Mouse (Mus musculus) liver, adult 2 months (tissue): ENCODE data around the gene Hist1h1c. TPM values are rescaled to one million over a fixed set of nuclear protein-coding genes. Genes with fewer than 3 reads are reported as not detected.
"Not testable (repeated sequence)": the region's sequence is repeated elsewhere in the genome, so short reads cannot be mapped to it uniquely, and the experiment has no call there.

Experiments
- DNase-seq: peaks from one replicate; pipeline ENCODE4 v3.0.0-alpha.2; 2011; ENCODE audit warnings: low read depth, low spot score; ENCODE audit errors: extremely low read depth
- H3K27ac ChIP-seq: fragments of 200-500 bp; replicated peaks from 2 replicates; pipeline ENCODE4 v1.5.1; 2012; ENCODE audit warnings: low read depth, mild to moderate bottlenecking, control low read depth, inconsistent platforms, low read length; ENCODE audit not compliant: insufficient read depth
- H3K27me3 ChIP-seq: fragments of 200-500 bp; 2 replicates; pipeline ENCODE4 v1.6.1; 2012; ENCODE audit warnings: mild to moderate bottlenecking, moderate library complexity, low read length, inconsistent platforms; ENCODE audit not compliant: control insufficient read depth, insufficient read depth
- H3K36me3 ChIP-seq: fragments of 200-500 bp; 2 replicates; pipeline ENCODE4 v1.6.1; 2012; ENCODE audit warnings: low read length, inconsistent platforms; ENCODE audit not compliant: control insufficient read depth, insufficient read depth
- H3K4me1 ChIP-seq: fragments of 200-500 bp; 2 replicates; pipeline ENCODE4 v1.6.1; 2011; ENCODE audit warnings: low read length; ENCODE audit not compliant: control insufficient read depth, insufficient read depth
- H3K4me3 ChIP-seq: fragments of 200-500 bp; 2 replicates; pipeline ENCODE4 v1.5.1; 2011; ENCODE audit warnings: low read depth, mild to moderate bottlenecking, control low read depth, low read length, moderate library complexity; ENCODE audit not compliant: insufficient read depth
- H3K79me2 ChIP-seq: fragments of 200-500 bp; 2 replicates; pipeline ENCODE4 v1.6.1; 2012; ENCODE audit warnings: inconsistent platforms, mild to moderate bottlenecking, low read length, moderate library complexity; ENCODE audit not compliant: control insufficient read depth, insufficient read depth
- H3K9ac ChIP-seq: fragments of 200-500 bp; 2 replicates; pipeline ENCODE4 v1.6.1; 2012; ENCODE audit warnings: low read depth, mild to moderate bottlenecking, control low read depth, inconsistent platforms, low read length
- CTCF ChIP-seq: fragments of 200-500 bp; IDR thresholded peaks from 2 replicates; pipeline ENCODE4 v1.5.1; 2011; ENCODE audit warnings: low read depth, low read length, control low read depth
- POLR2A ChIP-seq: fragments of 200-500 bp; IDR thresholded peaks from 2 replicates; pipeline ENCODE4 v1.6.1; 2011; ENCODE audit warnings: low read length, control low read depth; ENCODE audit not compliant: insufficient read depth; ENCODE audit errors: extremely low read depth
- WGBS: fragments of 180-500 bp; shearing (Covaris S2); methylation state at CpG from one replicate; pipeline ENCODE4 v1.1.7; 2018; 5-methylcytosine and 5-hydroxymethylcytosine counted together
- polyA plus RNA-seq: library from polyadenylated mRNA; depleted of rRNA; stranded (reverse); fragments of >200 nt; gene quantifications from 2 replicates; pipeline ENCODE4 v1.2.3, GENCODE M21; 2012; rRNA removed
- total RNA-seq: library from RNA; depleted of rRNA; stranded (reverse); fragments of >200 nt; gene quantifications from 2 replicates; pipeline ENCODE4 v1.2.3, GENCODE M21; 2014; rRNA removed

Hist1h1c gene
- total and polyA plus RNA-seq, 2 experiments = 20.9 to 68.1 TPM

DNA sequence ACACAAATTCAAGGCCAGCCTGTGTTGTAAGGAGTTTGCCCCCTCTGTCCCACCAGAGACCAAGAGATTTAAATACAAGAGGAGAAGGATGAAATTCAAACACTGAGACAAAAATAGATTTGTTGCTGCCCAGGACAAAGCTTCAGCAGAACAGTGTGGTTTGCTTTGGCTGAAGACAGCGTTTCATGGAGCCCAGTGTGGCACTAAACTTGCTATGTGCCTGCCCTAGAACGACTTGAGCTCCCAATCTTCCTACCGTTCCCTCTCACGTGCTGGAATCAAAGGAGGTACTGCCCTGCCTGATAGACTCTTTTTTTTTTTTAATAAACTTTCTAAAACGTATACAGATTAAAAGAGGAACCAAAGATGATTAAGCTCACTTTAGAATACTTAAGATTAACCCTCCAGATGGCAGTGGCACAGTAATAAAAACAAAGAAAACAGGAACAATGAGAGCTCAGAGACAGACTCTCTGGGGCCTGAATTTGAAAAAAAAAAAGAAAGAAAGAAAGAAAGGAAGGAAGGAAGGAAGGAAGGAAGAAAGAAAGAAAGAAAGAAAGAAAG, 30.3 kb downstream of the Hist1h1c start:
- Histone ChIP-seq H3K79me2 (no peaks in the 10 kb centered on the region), H3K9ac (no peak overlapping the region), H3K27me3 (no peaks in the 10 kb centered on the region), H3K4me1 (peaks cover 7% of the 10 kb centered on the region; the same call in 1 of the 2 replicates), H3K4me3 (no peak overlapping the region), H3K27ac (no peak overlapping the region), H3K36me3 (no peaks in the 10 kb centered on the region)
- 69% methylated on average over 5 of the region's 5 CpGs for WGBS
- TF ChIP-seq CTCF = no peak
- TF ChIP-seq POLR2A = no peak
- no peak for DNase-seq

- H3K4me1 ChIP-seq, H3K27me3 ChIP-seq, DNase-seq, H3K27ac ChIP-seq, H3K4me3 ChIP-seq, H3K79me2 ChIP-seq, H3K36me3 ChIP-seq, H3K9ac ChIP-seq: not testable (repeated sequence)
- 95% methylated on average over 2 of the region's 2 CpGs for WGBS
Measured at GRCm38 (mm10) chr13:23769613-23770012, 31.0 kb downstream of the Hist1h1c start, which contains the start of gene Trim38. Gene Trim38, plus strand, starts transcription at chr13:23769913.

DNA sequence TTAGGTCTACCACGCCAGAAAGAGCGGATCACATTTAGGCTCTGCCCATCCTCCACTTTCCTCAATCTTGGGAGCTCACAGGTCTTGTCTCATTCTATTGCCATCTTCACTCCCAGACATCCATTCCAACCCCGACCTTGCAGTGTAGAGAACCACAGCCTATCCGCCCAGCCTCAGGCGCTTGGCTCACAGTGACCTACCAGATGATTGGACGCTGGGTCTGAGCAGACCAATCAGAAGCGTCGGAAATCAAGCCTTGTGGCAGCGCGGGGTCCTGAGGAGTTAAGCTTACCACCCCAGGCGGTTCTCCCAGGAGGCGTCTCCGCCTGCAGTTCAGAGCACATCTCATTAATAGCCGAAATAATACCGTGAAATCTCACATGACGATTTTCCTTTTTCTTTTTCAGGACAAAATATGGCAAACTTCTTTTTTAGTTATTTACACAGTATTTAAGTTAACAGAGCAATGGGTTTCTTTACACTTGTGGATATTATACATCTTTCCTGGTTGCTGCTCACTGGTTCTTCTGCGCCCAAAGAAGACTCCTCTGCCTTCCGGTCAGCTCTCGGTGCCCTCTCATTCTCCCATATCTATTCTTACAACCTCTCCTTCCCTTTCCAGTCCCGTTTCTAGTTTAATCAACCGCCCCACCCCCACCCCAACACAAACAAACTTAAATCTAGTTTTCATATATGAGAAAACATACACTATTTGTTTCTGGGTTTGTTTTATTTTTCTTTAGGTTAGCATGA, 34.1 kb downstream of the Hist1h1c start:
- Histone ChIP-seq H3K4me1 (no peaks in the 10 kb centered on the region), H3K27me3 (no peaks in the 10 kb centered on the region), H3K27ac (no peak overlapping the region), H3K9ac (no peak overlapping the region), H3K36me3 (no peaks in the 10 kb centered on the region), H3K4me3 (no peak overlapping the region), H3K79me2 (no peaks in the 10 kb centered on the region)
- 36% methylated on average over 21 of the region's 21 CpGs for WGBS
- no peak for TF ChIP-seq CTCF
- no peak for TF ChIP-seq POLR2A
- DNase-seq = no peak

DNA sequence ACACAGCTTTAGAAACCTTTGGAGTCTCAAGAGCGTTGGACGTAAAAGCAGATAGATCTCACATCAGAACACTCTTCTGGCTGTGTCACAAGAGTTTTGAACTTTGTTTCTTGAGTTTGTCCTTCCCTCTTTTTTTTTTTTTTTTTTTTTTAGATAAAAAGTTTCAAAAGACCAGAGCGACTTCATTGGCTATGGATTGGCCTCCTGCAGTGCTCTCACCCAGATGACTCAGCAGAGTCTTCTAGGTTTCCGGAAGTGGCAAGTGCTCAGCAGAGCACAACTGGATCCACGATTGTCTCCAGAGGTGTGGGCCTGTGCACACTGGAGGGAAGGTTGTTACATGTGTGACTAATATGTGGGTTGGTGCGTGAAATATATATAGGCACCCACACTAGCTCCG, 39.7 kb downstream of the Hist1h1c start:
- 59% methylated on average over 7 of the region's 7 CpGs for WGBS
- TF ChIP-seq POLR2A = no peak
- no peak for TF ChIP-seq CTCF
- Histone ChIP-seq H3K79me2 (no peaks in the 10 kb centered on the region), H3K4me1 (peaks cover 4% of the 10 kb centered on the region; the same call in 1 of the 2 replicates), H3K36me3 (no peaks in the 10 kb centered on the region), H3K27ac (no peak overlapping the region), H3K4me3 (no peak overlapping the region), H3K27me3 (no peaks in the 10 kb centered on the region), H3K9ac (no peak overlapping the region)
- DNase-seq = peak; percentile 85

GRCm38 (mm10) chr13:23779025-23779424, 40.4 kb downstream of the Hist1h1c start:
- Histone ChIP-seq H3K4me1 (peaks cover 4% of the 10 kb centered on the region; the same call in 1 of the 2 replicates), H3K27ac (no peak overlapping the region), H3K79me2 (no peaks in the 10 kb centered on the region), H3K36me3 (no peaks in the 10 kb centered on the region), H3K4me3 (no peak overlapping the region), H3K27me3 (no peaks in the 10 kb centered on the region), H3K9ac (no peak overlapping the region)
- WGBS = 89% methylated on average over 4 of the region's 4 CpGs
- TF ChIP-seq CTCF (no peak), POLR2A (no peak)
- no peak for DNase-seq

Other genes starting within 250 kb of the Hist1h1c start
Only the 30 nearest of the 37 such genes appear.
- gene Hist1h3f, start 194.8 kb upstream of the Hist1h1c start, total RNA-seq = 11.1 and 14.2 TPM in 2 replicates
- gene Hist1h3f, start 194.8 kb upstream of the Hist1h1c start, polyA plus RNA-seq = 0.29 and 0.30 TPM in 2 replicates
- gene Hist1h4f, start 187.2 kb upstream of the Hist1h1c start, total RNA-seq = 77.8 and 101 TPM in 2 replicates
- gene Hist1h4f, start 187.2 kb upstream of the Hist1h1c start, polyA plus RNA-seq = 0.97 TPM in 1 of 2 replicates, not detected in the other
- gene Hist1h1d, start 185.5 kb upstream of the Hist1h1c start, total RNA-seq = 2.5 and 3.0 TPM in 2 replicates
- gene Hist1h1d, start 185.5 kb upstream of the Hist1h1c start, polyA plus RNA-seq = 0.02 and 0.12 TPM in 2 replicates
- gene Hist1h3e, start 176.4 kb upstream of the Hist1h1c start, total RNA-seq = 19.9 and 26.8 TPM in 2 replicates
- gene Hist1h3e, start 176.4 kb upstream of the Hist1h1c start, polyA plus RNA-seq = 2.1 and 2.6 TPM in 2 replicates
- 2.8 and 6.6 TPM in 2 replicates for gene Hist1h2ae, start 167.6 kb upstream of the Hist1h1c start, total RNA-seq
- gene Hist1h2ae, start 167.6 kb upstream of the Hist1h1c start, polyA plus RNA-seq = 0.57 TPM in 2 replicates
- 37.2 and 44.6 TPM in 2 replicates for gene Hist1h2bg, start 167.4 kb upstream of the Hist1h1c start, total RNA-seq
- 4.0 and 4.4 TPM in 2 replicates for gene Hist1h2bg, start 167.4 kb upstream of the Hist1h1c start, polyA plus RNA-seq
- 4.6 and 5.4 TPM in 2 replicates for gene Hist1h2bf, start 164.6 kb upstream of the Hist1h1c start, total RNA-seq
- gene Hist1h2bf, start 164.6 kb upstream of the Hist1h1c start, polyA plus RNA-seq = 0.39 TPM in 1 of 2 replicates, not detected in the other
- gene Hist1h2ad, start 164.4 kb upstream of the Hist1h1c start, total RNA-seq = 5.4 and 11.5 TPM in 2 replicates
- gene Hist1h2ad, start 164.4 kb upstream of the Hist1h1c start, polyA plus RNA-seq = 1.1 TPM in 1 of 2 replicates, not detected in the other
- gene Hist1h3d, start 163.0 kb upstream of the Hist1h1c start, total RNA-seq = 3.4 and 5.9 TPM in 2 replicates
- gene Hist1h3d, start 163.0 kb upstream of the Hist1h1c start, polyA plus RNA-seq = 0.48 and 0.87 TPM in 2 replicates
- gene Hist1h4d, start 157.2 kb upstream of the Hist1h1c start, total RNA-seq = 162 and 174 TPM in 2 replicates
- 2.1 and 2.8 TPM in 2 replicates for gene Hist1h4d, start 157.2 kb upstream of the Hist1h1c start, polyA plus RNA-seq
- gene Hist1h2be, start 117.7 kb upstream of the Hist1h1c start, total RNA-seq = 5.4 and 6.6 TPM in 2 replicates
- gene Hist1h2be, start 117.7 kb upstream of the Hist1h1c start, polyA plus RNA-seq = 0.28 and 0.60 TPM in 2 replicates
- 22.0 and 27.0 TPM in 2 replicates for gene Hist1h1e, start 116.2 kb upstream of the Hist1h1c start, total RNA-seq
- gene Hist1h1e, start 116.2 kb upstream of the Hist1h1c start, polyA plus RNA-seq = 0.73 and 0.77 TPM in 2 replicates
- 4.9 and 6.2 TPM in 2 replicates for gene Hist1h2ac, start 54.9 kb upstream of the Hist1h1c start, total RNA-seq
- gene Hist1h2ac, start 54.9 kb upstream of the Hist1h1c start, polyA plus RNA-seq = 0.12 and 0.22 TPM in 2 replicates
- 228 and 265 TPM in 2 replicates for gene Hist1h2bc, start 54.6 kb upstream of the Hist1h1c start, total RNA-seq
- gene Hist1h2bc, start 54.6 kb upstream of the Hist1h1c start, polyA plus RNA-seq = 312 and 443 TPM in 2 replicates
- not detected in 2 replicates for gene Hist1h1t, start 43.0 kb upstream of the Hist1h1c start, total RNA-seq
- gene Hist1h1t, start 43.0 kb upstream of the Hist1h1c start, polyA plus RNA-seq = not detected in 2 replicates
- 190 and 256 TPM in 2 replicates for gene Hist1h4c, start 40.4 kb upstream of the Hist1h1c start, total RNA-seq
- 0.95 and 3.1 TPM in 2 replicates for gene Hist1h4c, start 40.4 kb upstream of the Hist1h1c start, polyA plus RNA-seq
- 30.4 and 35.3 TPM in 2 replicates for gene Hfe, start 28.0 kb upstream of the Hist1h1c start, total RNA-seq
- 32.6 and 40.9 TPM in 2 replicates for gene Hfe, start 28.0 kb upstream of the Hist1h1c start, polyA plus RNA-seq
- gene Hist1h3c, start 6.8 kb downstream of the Hist1h1c start, total RNA-seq = 8.0 and 24.1 TPM in 2 replicates
- 0.20 and 0.27 TPM in 2 replicates for gene Hist1h3c, start 6.8 kb downstream of the Hist1h1c start, polyA plus RNA-seq
- 41.9 and 75.6 TPM in 2 replicates for gene Hist1h2bb, start 7.9 kb downstream of the Hist1h1c start, total RNA-seq
- gene Hist1h2bb, start 7.9 kb downstream of the Hist1h1c start, polyA plus RNA-seq = 0.41 and 0.55 TPM in 2 replicates
- 19.4 and 55.8 TPM in 2 replicates for gene Hist1h2ab, start 12.3 kb downstream of the Hist1h1c start, total RNA-seq
- gene Hist1h2ab, start 12.3 kb downstream of the Hist1h1c start, polyA plus RNA-seq = 0.45 and 1.0 TPM in 2 replicates
- 15.2 and 31.1 TPM in 2 replicates for gene Hist1h3b, start 13.5 kb downstream of the Hist1h1c start, total RNA-seq
- gene Hist1h3b, start 13.5 kb downstream of the Hist1h1c start, polyA plus RNA-seq = 0.23 and 0.58 TPM in 2 replicates
- 62.4 and 63.4 TPM in 2 replicates for gene Hist1h4b, start 18.2 kb downstream of the Hist1h1c start, total RNA-seq
- gene Hist1h4b, start 18.2 kb downstream of the Hist1h1c start, polyA plus RNA-seq = 1.2 TPM in 1 of 2 replicates, not detected in the other
- gene Hist1h4a, start 22.4 kb downstream of the Hist1h1c start, total RNA-seq = 21.0 and 54.0 TPM in 2 replicates
- 0.76 TPM in 1 of 2 replicates, not detected in the other for gene Hist1h4a, start 22.4 kb downstream of the Hist1h1c start, polyA plus RNA-seq
- 18.3 and 43.5 TPM in 2 replicates for gene Hist1h3a, start 23.6 kb downstream of the Hist1h1c start, total RNA-seq
- 2.0 TPM in 2 replicates for gene Hist1h3a, start 23.6 kb downstream of the Hist1h1c start, polyA plus RNA-seq
- gene Hist1h1a, start 24.9 kb downstream of the Hist1h1c start, total RNA-seq = 5.6 and 6.2 TPM in 2 replicates
- gene Hist1h1a, start 24.9 kb downstream of the Hist1h1c start, polyA plus RNA-seq = 0.12 TPM in 1 of 2 replicates, not detected in the other
- gene Trim38, start 31.1 kb downstream of the Hist1h1c start, total RNA-seq = not detected in 2 replicates
- gene Trim38, start 31.1 kb downstream of the Hist1h1c start, polyA plus RNA-seq = not detected in 2 replicates
- gene Slc17a2, start 68.2 kb downstream of the Hist1h1c start, total RNA-seq = 175 and 208 TPM in 2 replicates
- gene Slc17a2, start 68.2 kb downstream of the Hist1h1c start, polyA plus RNA-seq = 144 and 189 TPM in 2 replicates
- gene Slc17a3, start 100.6 kb downstream of the Hist1h1c start, total RNA-seq = 32.8 and 38.1 TPM in 2 replicates
- 34.5 and 39.7 TPM in 2 replicates for gene Slc17a3, start 100.6 kb downstream of the Hist1h1c start, polyA plus RNA-seq
- gene Slc17a1, start 128.9 kb downstream of the Hist1h1c start, total RNA-seq = 13.3 and 20.1 TPM in 2 replicates
- gene Slc17a1, start 128.9 kb downstream of the Hist1h1c start, polyA plus RNA-seq = 12.9 and 14.5 TPM in 2 replicates
- 22.4 and 27.4 TPM in 2 replicates for gene Slc17a4, start 176.2 kb downstream of the Hist1h1c start, total RNA-seq
- 52.0 and 60.3 TPM in 2 replicates for gene Slc17a4, start 176.2 kb downstream of the Hist1h1c start, polyA plus RNA-seq